Mouse (Mus musculus): ENCODE measurements at regions not wholly inside any gene's neighbourhood (a gene's known extent, or its start where the extent isn't known, plus 50 kb on each side); places are given as distances from the start of the nearest gene placed in this dataset.

- TF ChIP-seq POLR2A (IDR thresholded peaks at IDR 0.05; ENCODE audit: insufficient read depth, low read depth, low read length) (no peak), CTCF (IDR thresholded peaks at IDR 0.05) (no peak), EP300 (IDR thresholded peaks at IDR 0.05; ENCODE audit: insufficient read depth, low read depth, low read length) (no peak)
Measured at GRCm38 (mm10) chr15:29266767-29267166, 905.6 kb upstream of the Ctnnd2 start.

Measured in heart, adult 2 months (tissue).